Mouse (Mus musculus): ENCODE data around the gene Arl6.

Gene Arl6

DNA sequence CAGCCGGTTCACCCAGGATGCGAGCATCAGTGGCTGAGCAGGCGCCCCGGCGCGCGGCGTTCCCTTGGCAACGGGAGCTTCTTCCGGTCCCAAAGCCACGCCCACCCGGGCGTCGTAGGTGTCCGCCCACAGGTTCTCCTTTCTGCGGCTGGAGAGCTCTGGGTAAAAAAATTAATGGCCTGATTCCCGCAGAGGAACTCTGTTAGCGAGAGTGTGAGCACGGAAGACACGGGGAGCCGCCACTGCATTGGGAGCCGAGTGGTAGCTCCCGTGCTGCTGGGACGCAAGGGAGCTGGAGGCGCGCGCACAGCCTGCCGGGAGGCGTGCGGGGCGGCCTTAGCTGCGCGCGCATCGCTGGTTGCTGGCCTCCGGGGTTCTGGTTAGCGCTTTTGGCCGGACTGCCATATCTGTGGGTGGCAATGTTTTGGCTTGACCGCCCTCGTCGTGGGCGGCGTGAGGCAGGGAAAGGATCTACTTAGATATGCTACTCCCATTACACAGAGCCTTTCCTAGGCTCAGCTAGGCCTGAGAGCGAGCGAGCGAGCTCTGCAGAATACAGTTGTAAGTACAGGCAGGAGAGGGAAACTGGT lies at the start of gene Arl6:
Gene Arl6, minus strand, starts transcription at position 290 of the 590 bp plus-strand sequence.
- peak; percentile 93 to 97 for DNase-seq

DNA sequence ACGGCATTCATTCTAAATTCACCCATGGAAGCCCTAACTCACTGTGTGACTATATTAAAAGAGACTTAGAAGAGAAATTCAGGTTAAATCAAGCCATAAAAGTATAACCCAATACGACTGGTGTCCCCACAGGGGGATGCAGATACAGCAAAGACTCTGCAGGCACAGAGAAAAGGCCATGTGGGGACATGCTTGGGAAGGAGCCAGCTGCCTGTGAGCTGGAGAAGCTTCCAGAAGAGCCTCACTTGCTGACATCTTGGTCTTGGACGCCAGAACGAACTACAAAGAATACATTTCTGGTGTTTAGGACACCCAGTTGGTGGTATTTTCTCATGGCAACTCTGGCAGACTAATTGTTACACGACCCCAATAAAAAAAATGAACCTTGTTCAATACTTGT lies 45.9 kb upstream of the Arl6 start:
- DNase-seq, result no peak

DNA sequence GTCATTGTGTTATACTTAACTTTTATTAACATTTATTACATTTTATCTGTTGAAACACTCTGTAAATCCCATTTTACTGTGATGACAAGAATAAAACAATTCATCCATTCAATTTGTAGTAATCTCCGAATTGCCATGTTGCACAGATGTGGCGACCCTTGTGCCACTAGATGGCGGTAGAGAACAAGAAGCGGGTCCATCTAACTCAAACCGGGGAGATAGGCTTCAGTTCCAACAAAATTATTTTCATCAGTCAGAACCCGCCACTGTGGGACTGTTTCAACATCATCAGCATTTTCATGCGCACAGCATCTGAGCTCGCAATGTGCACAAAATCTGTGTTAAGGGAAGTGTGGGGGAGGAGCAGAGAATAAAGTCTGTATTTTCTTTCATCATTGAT lies 44.2 kb upstream of the Arl6 start:
- DNase-seq, result peak; percentile 64 to 70

DNA sequence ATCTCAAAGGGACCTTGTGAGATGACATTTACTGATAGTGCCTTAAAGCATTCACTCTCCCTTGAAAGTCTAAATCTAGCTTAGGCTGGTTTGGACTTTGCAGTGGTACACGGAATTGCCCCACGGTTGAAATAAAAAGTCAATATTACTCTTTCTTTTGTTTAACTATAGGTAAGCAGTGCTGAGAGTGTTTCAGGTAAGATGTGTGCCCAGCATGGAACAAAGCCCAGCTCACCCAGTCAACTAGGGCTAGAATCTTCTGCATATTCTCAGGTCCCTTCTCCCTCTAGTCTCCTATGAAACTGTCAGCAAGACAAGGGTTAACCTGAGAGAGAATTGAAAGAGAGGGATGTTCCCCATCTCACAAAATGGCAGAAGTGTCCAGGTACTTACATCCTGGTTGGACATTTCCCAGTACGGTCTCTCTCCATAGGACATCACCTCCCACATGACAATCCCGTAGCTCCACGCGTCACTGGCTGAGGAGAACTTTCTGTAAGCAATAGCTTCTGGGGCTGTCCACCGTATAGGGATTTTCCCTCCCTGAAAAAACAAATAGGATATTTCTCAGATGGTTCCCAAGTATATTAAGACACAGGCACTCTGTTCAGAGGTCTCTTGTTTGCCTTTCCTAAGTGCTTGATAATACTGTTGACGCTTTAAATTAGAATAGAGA lies 43.2 kb upstream of the Arl6 start:
- DNase-seq, result no peak

DNA sequence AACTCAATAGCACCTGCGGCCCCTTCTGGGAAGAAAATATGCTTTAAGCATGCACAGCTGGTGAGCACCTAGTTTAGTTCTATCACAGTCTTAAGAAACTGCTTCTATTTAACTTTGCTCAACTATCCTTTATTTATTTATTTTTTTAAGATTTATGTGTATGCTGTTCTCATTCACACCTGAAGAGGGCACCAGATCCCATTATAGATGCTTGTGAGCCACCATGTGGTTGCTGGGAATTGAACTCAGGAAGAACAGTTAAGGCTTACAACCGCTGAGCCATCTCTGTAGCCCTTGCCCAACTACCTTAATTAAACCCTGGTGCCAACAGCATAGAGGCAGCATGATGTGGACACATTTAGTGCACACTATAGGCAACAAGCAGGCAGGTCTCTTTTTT lies 27.7 kb upstream of the Arl6 start:
- no peak for DNase-seq

DNA sequence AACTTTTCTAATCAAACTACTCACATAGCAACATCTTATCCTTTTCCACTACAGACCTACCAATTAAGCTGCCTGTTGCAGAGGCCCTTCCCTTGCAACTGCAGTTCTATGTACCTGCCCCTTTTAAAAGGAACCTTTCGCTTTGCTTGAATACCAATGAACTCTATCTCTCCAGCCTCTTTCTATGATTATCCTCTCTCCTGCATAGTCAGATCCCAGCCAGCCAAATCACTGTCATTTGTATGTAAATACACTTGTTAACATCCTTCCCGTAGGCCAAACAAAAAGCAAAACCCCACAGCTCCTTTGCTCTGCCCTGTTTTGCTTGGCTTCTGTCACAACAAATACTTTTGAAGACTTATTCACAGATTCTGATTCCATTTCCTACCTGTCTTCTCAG lies 4.6 kb upstream of the Arl6 start:
- no peak for DNase-seq

DNA sequence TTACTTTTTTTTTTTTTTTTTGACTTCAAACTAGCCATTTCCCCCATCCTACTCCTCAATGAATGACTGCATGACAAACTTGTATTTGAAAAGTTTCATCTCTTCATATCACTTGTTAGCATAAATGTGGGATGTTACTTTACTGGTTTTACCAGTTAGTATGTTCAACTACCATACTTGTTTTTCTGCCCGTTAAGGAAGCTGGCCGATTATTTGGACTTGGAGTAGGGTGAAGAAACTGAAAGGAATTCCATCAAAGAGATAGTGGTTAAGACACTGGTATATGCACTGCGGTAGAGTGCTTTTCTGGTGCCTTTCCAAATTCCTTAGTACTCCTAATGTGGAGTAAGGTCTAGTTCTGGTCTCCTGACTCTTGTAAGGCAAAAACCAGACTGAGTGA lies 794 bp upstream of the Arl6 start:
- DNase-seq, result no peak

DNA sequence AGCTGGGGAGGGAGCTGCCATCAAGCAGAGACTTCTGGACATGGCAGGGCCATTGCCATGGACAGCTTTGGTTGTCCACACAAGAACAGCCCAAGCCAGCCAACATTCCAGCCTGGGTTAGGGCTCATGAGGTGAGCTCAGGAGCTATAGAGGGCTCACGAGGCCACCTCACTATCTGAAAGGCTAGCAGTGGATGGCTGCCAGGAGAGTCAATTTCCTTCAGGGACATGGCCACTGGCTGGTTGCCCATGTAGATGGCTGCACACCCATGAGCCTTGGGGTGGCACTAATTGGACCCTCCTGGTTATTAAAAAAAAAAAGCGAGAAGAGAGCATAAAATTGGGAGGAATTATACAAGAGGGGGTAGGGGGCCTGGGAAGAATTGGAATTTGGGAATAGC lies 4.6 kb downstream of the Arl6 start:
- peak; percentile 23 to 28 for DNase-seq

DNA sequence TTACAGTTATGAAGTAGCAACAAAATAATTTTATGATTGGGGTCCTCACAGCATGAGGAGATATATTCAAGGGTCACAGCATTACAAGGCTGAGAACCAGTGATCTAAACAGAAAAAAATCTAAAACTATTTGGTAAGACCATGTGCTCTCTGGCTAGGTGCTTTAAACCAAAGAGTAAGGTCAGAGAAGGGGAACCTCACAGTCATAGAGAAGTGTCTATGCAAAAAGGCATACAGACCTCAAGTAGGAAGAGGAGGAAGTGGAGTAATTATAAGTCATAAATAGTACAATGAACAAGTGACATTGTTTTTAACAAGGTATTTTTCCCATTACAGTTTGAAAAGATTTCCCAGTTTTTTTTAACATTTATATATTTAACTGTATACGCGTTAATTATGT lies 17.6 kb downstream of the Arl6 start:
- DNase-seq, result no peak

DNA sequence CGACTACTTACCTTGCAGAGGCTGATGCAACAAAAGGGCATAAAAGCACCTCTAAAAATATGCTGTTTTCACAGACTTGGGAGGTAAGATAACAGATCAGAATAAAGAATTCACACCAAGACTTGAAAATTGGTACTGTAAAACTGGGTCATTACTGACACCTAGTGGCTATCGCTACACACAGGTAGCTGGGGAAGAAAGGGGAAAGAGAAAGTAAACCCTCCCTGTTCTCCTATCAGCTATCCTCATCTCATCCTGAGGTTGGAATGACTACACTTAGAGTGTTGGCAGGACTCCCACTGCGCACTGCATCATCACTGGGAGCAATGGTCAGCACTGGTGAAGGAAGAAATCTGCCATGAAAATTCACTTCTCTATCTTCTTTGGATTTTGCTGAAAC lies 22.0 kb downstream of the Arl6 start:
- DNase-seq, result peak; percentile 23 to 25

DNA sequence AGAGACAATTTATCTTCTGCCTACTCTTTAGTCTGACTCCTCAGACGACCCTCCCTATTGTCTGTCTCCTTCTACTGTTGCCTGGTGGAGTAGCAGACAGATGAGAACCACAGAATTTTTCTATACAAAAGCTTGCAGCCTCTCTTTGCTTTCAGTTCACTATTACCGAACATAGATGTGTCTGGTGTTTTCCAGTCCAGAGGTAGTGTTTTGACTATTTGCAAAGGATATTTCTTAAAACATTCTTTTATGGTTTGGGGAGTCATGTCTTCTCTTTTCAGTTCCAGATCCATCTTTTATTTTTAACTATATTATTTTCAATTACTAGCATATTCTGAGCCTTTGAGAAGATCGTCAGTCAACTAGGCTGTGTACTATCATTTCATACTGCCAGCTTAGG lies 23.5 kb downstream of the Arl6 start:
- DNase-seq, result no peak

DNA sequence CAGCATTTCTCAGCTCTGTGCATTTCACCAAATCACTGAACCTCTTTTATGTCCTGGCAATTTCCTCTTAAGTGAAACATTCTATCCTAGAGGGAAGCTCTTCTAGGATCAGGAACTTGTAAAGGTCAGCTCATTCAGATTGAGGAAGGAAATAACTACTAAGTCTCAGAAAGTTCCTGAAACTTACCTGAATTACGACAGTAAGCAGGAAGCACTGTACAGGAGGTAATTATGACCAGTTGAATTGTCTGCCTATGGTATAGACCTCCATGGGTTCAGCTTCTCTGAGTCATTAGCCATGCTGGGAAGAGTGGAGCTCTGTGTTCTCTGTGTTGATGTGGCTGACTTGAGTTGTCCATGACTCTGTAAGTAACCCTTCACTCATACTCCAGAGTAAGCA lies 28.4 kb downstream of the Arl6 start:
- DNase-seq, result no peak

DNA sequence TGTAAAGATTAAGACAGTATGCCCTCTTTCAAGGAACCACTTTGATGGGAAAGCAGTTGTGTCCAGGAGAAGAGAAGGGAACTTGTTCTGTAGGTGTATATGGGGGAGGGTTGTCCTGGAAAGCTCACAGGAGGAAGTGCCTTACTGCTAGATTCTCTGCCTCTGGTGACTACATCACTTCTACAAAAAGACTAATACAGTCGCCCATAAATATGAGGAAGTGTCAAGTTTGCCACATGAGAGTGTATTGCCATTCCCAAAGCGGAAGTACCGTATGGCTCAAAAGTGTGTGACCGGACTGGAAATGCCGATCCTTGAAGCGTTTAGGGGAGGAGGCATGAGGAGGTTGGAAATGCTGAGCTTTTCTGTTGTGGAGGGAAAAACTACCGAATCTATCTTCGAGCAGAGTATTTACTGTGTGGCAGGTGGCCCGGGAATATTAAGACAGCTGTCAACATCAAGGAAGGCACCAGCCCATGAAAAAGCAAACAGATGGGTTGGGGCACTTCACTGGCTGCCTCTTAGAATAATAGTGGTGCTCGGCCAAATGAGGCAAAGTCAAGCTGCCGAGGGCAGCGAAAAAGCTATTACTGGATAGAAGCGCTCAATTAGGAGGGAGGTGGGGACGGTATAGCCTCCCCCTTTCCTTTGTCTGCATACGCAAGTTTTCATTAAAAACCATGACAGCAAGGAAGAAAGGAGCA lies 35.0 kb downstream of the Arl6 start:
- DNase-seq, result no peak

DNA sequence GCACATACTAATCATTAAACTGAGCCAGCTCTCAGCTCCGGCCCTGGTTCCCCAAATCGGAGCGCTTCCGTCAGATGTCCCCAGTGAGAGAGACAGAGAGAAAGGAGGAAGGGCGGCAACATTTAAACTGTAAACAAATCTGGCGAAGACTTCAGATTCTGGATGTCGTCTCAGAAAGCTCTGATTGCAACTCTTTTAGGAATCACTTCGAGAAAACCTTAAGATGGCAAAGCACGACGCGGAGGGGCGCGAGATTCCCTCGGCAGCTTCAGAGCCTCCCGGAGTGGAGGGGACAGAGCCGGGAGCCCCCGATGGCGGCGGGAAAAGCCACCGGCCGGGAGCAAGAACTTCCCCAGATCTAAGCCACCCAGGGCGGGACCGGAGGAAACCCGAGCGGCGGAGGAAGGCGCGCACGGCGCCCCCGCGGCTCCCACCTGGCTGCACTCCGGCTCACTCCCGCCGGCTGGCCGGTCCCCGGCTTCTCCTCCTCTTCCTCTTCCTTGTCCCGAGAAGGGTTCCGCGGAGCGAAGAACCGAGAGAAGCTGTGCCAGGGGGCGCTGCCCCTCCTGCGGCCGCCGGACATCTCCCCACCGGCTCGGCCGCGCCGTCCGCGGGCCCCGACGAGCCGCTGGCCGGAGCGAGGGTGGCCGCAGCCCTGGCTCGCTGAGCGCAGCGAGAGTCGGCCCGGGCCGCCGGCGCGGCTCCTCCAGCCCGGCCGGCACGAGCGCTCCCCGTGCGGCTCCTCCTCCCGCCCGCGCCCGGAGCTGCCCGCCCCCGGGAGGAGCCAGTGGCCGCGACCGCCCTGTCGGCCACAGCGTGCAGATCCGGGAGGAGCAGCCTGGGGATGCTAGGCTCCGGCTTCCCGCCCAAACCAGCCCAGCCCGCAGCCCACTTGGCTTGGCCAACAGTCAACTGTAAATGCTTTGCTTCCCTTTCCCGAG lies 38.6 kb downstream of the Arl6 start, which contains the start of gene Crybg3:
Gene Crybg3, minus strand, starts transcription at position 669 of the 941 bp plus-strand sequence.
- DNase-seq, result peak; percentile 59 to 79

DNA sequence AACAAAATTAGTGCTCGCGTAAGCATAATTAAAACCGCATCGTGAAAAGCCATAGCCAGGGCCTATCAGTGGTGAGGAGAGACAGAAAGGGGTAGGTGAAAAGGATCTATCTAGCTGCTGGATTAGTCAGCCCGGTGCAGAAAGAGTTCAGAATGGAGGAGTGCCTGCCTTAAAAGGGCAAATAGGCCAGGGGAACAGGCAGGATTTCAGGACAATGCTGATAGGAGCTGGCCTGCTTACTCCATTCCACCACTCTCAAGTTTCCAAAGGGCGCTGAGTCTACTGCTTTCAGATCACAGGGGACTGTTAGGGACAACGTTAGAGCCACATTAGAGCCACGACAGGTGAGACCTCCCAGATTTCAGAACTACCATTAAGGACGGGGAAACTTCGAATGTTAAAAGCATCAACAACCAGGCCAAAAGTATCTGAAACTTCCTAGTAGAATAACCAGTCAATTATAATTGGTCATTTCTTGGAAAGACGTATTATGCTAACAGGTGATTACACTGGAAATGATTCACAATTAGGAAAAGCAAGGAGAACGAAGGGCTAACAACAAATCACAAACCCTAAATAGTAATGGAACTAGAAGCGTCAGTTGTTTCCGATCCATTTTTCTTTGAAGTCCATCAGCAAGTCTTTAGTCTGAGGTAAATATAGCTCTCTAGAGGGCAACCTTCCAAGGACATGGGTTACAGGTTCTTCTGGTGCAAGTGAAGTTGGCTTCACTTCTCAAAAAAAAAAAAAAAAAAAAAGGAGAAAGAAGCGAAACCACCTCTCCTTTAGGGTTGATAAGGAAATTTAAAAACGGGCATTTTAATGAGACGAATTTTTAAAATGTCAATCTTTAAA lies 39.6 kb downstream of the Arl6 start:
- DNase-seq, result no peak

DNA sequence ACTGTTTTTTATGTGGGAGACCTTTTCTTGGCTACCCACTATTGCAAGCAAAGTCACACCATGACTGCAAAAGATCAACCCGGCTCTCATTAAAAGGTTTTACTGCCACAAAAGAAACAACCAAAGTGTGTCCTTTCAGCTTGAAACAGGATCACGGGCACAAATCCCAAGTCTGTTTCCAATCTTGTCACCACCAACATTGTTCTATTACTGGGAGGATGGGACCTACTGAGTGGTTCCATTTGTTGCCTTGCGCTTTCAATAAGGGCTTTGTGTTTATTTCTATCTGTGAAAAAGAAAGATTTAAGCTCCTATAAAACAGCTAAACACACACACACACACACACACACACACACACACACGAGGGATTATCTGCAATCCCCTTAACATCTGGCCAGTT lies 40.2 kb downstream of the Arl6 start:
- DNase-seq, result no peak

DNA sequence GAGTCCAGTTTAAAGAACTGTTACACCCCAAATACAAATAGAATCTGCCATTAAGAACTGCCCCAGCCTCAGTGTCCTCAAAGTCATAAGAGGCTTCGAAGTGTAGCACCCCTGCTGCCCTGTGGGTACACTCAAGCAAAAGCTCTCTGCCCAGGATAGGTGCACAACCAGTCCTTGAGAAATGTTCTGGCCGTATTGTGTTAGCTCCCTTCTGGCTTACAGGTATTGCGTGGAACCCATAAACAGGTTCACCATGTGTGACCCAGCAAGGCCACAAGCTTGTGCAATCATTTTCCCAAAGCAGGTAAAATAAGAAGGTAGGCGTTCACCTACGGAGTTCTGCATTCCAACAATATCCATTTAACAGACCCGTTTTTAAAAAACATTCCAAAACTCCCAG lies 41.9 kb downstream of the Arl6 start:
- no peak for DNase-seq

DNA sequence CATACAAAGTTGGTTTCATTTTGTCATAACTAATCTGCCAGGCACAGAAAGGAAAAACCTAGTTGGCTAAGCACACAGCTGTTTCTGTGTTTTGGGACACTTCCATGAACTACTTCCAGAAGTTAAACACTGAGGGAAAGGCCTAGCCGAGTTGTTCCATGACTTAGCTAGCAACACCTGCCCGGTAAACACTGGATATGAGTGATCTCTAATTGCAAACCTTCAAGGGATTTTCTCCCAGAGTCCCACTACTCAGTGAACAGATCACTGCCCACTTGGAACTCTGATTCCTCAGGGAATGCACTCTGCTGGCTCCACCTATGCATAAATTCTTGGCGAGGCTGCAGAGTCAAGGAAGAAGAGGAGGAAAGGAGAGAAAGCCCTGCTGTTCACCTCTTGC lies 44.5 kb downstream of the Arl6 start:
- DNase-seq, result no peak

DNA sequence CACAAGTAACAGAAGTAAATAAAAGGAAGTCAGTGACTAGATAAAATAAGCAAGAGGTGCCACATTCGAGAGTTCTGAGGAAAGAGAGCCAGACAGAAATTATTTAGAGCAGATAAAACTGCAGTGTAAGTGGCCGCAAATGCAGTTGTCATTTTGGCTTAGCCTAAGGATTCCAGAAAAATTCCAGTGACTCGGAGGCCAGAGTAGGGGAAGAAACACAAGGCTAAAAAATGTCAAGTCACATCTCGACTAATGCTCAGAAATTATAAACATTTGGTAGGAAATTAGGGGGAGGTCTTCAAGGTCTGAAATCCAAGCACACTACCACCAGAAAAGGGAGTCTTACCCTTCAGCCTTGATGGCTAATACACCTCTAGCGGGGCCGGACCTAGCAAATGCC lies 48.4 kb downstream of the Arl6 start:
- DNase-seq, result no peak

DNA sequence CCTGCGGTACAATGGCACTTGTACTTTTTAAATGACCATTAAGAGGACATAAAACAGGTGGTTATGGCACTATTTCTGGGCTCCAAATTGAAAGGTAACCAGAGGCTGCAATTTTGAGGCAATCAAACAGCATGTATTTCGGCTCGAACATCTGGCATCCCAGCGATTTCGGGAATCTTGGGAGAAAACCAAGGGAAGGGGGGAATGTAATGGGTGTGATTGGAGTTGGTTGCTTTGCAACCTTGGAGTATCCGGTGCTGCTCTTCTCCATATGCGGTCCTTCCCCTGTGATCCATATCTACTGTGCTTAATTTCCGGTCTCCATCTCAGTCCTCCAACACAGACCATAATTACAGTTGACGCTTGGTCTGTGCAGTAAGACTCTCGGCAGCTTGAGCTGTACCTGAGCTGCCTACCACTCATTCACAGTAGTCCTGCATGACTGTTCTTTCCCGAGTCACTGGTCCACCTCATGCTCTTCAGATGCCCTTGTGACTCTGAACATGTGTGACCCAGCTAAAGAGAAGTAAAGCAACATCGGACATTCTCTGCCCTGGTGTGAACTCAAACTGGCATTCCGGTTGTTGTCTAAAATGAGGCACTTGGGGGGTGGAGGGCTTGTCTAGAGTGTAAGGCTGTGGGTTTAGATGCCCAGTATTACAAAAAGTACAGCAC lies 50.7 kb downstream of the Arl6 start:
- DNase-seq, result no peak

DNA sequence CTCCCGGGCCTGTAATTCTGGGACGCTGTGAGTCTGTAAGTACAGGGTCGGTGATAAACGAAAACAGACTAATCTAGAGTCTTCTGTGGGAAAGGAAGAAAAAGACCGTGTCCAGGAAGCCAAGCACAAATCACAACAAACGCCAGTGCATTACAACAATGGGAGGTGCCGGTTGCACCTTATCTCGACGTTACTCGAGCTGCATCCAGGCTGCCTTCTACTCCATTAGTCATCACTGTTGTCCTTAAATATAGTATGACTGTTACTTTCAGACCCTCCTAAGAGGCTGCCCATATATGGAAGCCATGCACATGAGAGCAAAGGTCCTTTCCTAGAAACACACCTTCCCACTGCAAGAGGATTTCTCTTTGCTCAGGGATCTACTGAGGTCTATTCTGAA lies 51.4 kb downstream of the Arl6 start:
- no peak for DNase-seq

DNA sequence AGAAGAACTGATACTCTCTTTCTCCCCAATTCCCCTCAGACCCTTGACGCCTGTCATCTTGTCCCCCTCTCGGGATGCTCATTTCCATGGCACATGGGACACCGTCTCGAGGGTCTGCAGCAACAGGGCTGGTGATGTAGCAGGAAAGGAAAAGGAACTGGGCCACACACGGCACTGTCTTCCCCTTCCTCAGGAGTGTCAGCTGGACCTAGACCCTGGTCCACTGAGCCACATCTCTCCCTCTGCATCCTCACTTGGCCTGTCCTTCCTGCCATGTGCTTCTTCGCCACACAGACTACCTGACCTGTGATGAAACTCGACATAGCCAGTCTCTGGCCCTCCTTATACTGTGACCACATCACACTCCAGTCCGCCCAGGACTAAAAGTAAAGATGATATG lies 52.3 kb downstream of the Arl6 start:
- DNase-seq, result no peak

All from cerebellum, adult 18-20 months (tissue).